Mouse (Mus musculus) ES-Bruce4 (cell line): ENCODE measurements around the gene Cited2. TPM values are rescaled to one million over a fixed set of nuclear protein-coding genes. Genes with fewer than 3 reads are reported as not detected.

Experiments
- H3K27ac ChIP-seq: 2 replicates; pipeline ENCODE4 v1.5.1; 2012; ENCODE audit warnings: low read length, inconsistent platforms; ENCODE audit not compliant: insufficient read depth
- H3K27me3 ChIP-seq: 2 replicates; pipeline ENCODE4 v1.6.1; 2012; ENCODE audit warnings: mild to moderate bottlenecking, low read length, inconsistent platforms; ENCODE audit not compliant: control insufficient read depth, poor library complexity, insufficient read depth, severe bottlenecking
- H3K36me3 ChIP-seq: 2 replicates; pipeline ENCODE4 v1.6.1; 2012; ENCODE audit warnings: inconsistent platforms, mild to moderate bottlenecking, low read length, moderate library complexity; ENCODE audit not compliant: control insufficient read depth, poor library complexity, insufficient read depth, severe bottlenecking
- H3K4me1 ChIP-seq: one replicate; pipeline ENCODE4 v1.8.1; 2011; ENCODE audit warnings: low read length; ENCODE audit not compliant: control insufficient read depth, insufficient read depth
- H3K4me3 ChIP-seq: 2 replicates; pipeline ENCODE4 v1.5.1; 2011; ENCODE audit warnings: low read depth, mild to moderate bottlenecking, low read length
- H3K9ac ChIP-seq: 2 replicates; pipeline ENCODE4 v1.6.1; 2012; ENCODE audit warnings: low read depth, mild to moderate bottlenecking, inconsistent platforms; ENCODE audit not compliant: poor library complexity, severe bottlenecking
- H3K9me3 ChIP-seq: replicated peaks from 2 replicates; pipeline ENCODE4 v1.6.1; 2012; ENCODE audit warnings: mild to moderate bottlenecking, low read length, inconsistent platforms; ENCODE audit not compliant: control insufficient read depth, poor library complexity, insufficient read depth, severe bottlenecking
- CTCF ChIP-seq: IDR thresholded peaks from one replicate; pipeline ENCODE4 v1.8.1; 2011; ENCODE audit warnings: low read depth, low read length
- EP300 ChIP-seq: IDR thresholded peaks from 2 replicates; pipeline ENCODE4 v1.6.1; 2011; ENCODE audit warnings: low read depth, low read length; ENCODE audit not compliant: insufficient read depth
- POLR2A ChIP-seq: IDR thresholded peaks from one replicate; pipeline ENCODE4 v1.8.1; 2011; ENCODE audit warnings: low read length; ENCODE audit not compliant: insufficient read depth
- polyA plus RNA-seq: library from polyadenylated mRNA; stranded (reverse); fragments of >200 nt; gene quantifications from 2 replicates; pipeline ENCODE4 v1.2.4, GENCODE M21; 2011; ENCODE audit warnings: low read depth; ENCODE audit not compliant: missing spikeins, insufficient read depth, insufficient read length

Cited2 gene
- polyA plus RNA-seq, 1 experiment: 158 TPM

DNA sequence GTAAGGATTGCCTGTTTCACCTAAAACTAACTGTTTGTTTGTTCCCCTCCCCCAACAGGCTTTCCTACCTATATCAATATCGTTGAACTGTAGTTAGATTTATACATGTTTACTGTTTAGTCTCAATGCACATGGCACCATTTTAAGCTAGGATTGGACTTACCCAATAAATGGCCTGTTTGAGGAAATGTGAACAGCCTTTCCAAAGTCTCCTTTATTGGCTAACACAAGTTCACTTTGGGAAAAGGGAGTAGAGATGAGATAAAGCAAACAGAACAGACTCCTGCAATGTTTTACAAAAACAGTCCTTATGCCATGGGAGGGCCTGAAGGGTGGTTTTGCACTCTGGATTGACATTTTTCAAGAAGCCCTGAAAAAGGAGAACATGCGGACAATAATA is 41.6 kb upstream of the Cited2 start:
- no peak overlapping the region for H3K27ac ChIP-seq
- H3K27me3 ChIP-seq: no peaks in the 10 kb centered on the region
- no peaks in the 10 kb centered on the region for H3K9me3 ChIP-seq
- no peak overlapping the region for H3K9ac ChIP-seq
- H3K4me3 ChIP-seq: no peak overlapping the region
- no peak for TF ChIP-seq EP300
- no peak for TF ChIP-seq CTCF
- no peak for TF ChIP-seq POLR2A
- no peaks in the 10 kb centered on the region for H3K4me1 ChIP-seq
- H3K36me3 ChIP-seq: no peaks in the 10 kb centered on the region

DNA sequence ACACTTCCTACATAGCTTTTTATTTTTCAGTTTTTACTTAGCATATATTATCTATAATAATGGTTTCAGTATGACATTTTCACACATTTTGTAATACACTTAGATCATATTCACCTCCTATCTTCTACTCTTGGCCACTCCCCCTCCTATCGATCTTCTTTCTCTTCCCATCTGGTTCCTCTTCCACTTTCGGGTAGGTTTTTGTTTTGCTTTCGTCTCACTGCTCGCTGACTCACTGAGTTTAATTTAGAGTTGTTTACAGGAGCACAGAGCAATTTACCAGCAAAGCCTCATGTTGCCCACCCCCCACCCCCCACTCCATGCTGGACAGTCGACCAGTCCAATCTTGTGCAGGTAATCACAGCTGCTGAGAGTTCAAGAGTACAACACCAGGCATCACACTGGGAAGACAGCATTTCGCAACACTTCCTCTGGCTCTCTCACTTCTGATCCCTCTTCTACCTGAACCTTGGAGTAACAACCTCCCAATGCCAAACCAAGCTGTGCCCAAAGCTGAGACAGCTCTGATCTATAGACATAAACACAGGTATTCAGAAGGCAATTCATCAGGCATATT is 39.1 kb upstream of the Cited2 start:
- H3K4me1 ChIP-seq: no peaks in the 10 kb centered on the region
- no peak overlapping the region for H3K9ac ChIP-seq
- H3K4me3 ChIP-seq: no peak overlapping the region
- no peaks in the 10 kb centered on the region for H3K9me3 ChIP-seq
- TF ChIP-seq POLR2A (no peak), EP300 (no peak), CTCF (no peak)
- H3K36me3 ChIP-seq: no peaks in the 10 kb centered on the region
- no peak overlapping the region for H3K27ac ChIP-seq
- no peaks in the 10 kb centered on the region for H3K27me3 ChIP-seq

GRCm38 (mm10) chr10:17689806-17690205 is 33.2 kb upstream of the Cited2 start:
- Histone ChIP-seq H3K9ac (no peak overlapping the region), H3K9me3 (no peaks in the 10 kb centered on the region), H3K36me3 (no peaks in the 10 kb centered on the region), H3K4me3 (no peak overlapping the region), H3K4me1 (no peaks in the 10 kb centered on the region), H3K27ac (no peak overlapping the region), H3K27me3 (no peaks in the 10 kb centered on the region)
- TF ChIP-seq POLR2A (no peak), CTCF (no peak), EP300 (no peak)

DNA sequence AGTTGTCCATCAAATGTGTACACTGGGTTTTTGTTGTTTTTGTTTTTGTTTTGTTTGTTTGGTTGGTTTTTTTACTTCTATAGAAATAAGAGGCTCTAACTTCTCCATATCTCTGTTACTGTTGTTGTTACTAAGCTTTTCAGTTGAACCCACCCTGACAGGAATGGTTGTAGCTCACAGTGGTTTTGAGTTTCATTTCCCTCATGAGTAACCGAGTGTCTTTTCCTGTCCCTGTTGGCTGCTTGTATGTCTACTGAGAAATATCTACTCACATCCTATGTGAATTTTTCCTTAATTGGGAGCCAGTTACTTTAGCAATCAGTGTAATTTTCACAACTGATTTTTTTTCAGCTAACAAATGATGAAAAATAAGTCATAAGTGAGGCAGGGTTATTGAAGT is 31.3 kb upstream of the Cited2 start:
- Histone ChIP-seq H3K27ac (no peak overlapping the region), H3K27me3 (no peaks in the 10 kb centered on the region), H3K9ac (no peak overlapping the region), H3K4me1 (no peaks in the 10 kb centered on the region), H3K9me3 (no peaks in the 10 kb centered on the region), H3K4me3 (no peak overlapping the region), H3K36me3 (no peaks in the 10 kb centered on the region)
- no peak for TF ChIP-seq EP300

DNA sequence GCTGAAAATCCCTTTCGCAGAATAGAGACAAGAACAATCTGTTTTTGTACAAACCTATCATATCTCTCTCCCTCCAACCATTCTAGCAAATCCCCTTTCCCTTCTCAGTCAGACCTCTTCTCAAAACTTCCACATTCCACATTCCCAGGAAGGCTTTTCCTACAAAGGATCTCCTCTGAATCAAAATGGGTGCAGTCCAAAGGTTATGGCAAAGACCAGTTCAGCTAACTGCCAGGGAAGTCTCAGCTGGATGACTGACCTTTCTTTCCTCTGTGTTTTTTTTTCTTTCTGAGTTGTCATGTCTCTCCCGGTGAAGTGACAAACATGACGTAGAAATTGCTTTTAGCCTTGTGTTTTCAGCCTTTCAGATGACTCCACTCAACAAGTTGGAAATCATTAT is 27.2 kb upstream of the Cited2 start:
- no peak overlapping the region for H3K9ac ChIP-seq
- TF ChIP-seq EP300: no peak
- TF ChIP-seq CTCF: no peak
- no peak for TF ChIP-seq POLR2A
- H3K9me3 ChIP-seq: no peaks in the 10 kb centered on the region
- no peak overlapping the region for H3K27ac ChIP-seq
- no peaks in the 10 kb centered on the region for H3K36me3 ChIP-seq
- no peak overlapping the region for H3K4me3 ChIP-seq
- no peaks in the 10 kb centered on the region for H3K4me1 ChIP-seq
- H3K27me3 ChIP-seq: no peaks in the 10 kb centered on the region

- Histone ChIP-seq H3K9me3 (no peaks in the 10 kb centered on the region), H3K4me3 (no peak overlapping the region), H3K9ac (no peak overlapping the region), H3K4me1 (no peaks in the 10 kb centered on the region), H3K27me3 (no peaks in the 10 kb centered on the region), H3K36me3 (no peaks in the 10 kb centered on the region), H3K27ac (no peak overlapping the region)
- TF ChIP-seq CTCF (no peak), EP300 (no peak), POLR2A (no peak)
Measured at GRCm38 (mm10) chr10:17697376-17698265, 25.4 kb upstream of the Cited2 start.
